Mouse (Mus musculus): ENCODE results near the gene Tmem211. TPM values are rescaled to one million over a fixed set of nuclear protein-coding genes. Genes with fewer than 3 reads are reported as not detected.
A peak's percentile ranks its signal among the peaks of the same experiment; 100 is the strongest.

The Tmem211 gene
- total RNA-seq, 1 experiment from 2014 or later, result not detected

DNA sequence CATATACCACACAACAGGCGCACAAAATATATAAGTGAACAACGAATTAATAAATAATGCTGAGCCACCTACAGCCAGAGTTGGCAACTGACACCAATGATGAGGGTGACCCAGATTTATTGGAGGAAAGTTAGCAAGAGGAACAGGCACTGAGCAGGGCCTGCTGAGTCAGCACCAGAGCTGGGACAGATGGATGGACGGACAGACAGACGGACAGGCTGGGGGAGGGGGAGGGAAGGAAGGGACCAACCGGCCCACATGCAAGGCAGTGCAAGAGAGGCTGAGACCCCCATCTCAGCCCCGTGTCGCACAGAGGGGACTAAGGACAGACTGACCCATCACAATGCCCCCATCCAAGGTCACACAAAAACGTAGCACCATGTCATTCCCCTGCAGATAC lies 12.7 kb upstream of the Tmem211 start:
- DNase-seq, result no peak

DNA sequence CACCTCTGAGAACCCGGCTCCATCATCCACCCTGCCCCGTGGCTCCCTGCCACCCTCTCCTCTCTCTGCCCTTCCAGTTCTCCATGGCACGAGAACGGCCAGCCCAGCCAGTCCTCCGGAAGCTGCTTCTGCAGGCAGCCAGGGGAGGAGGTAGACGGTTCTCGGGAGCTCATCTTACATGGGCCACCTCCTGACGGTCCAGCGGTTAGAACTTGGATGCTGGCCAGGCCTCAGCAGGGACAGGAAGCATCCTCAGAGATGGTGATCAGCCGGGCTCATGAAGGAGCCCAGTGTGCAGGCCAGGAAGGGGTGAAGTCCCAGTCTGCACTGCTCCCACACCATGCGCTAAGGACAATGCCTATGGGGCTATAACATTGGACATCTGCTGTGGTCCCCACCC lies 12.3 kb upstream of the Tmem211 start:
- peak; percentile 48 for DNase-seq

DNA sequence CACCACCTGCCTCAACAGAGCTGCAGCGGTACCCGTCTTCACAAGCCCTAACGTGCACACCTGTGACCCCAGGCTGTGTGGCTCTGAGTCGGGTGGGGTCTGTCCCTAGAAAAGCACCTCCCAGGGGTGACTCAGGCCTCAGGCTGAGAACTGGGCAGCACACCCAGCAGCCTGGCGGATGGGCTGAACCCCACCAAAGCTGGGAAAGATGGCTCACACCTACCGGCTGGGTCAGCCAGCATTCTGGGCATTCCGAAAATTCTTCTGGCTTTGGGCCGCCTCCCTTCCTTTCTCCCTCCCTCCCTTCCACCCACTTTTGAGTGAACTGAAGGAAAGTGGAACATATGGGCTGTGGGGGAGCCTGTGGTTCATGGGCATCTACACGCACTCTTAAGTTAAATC lies 11.1 kb upstream of the Tmem211 start:
- DNase-seq, result no peak

DNA sequence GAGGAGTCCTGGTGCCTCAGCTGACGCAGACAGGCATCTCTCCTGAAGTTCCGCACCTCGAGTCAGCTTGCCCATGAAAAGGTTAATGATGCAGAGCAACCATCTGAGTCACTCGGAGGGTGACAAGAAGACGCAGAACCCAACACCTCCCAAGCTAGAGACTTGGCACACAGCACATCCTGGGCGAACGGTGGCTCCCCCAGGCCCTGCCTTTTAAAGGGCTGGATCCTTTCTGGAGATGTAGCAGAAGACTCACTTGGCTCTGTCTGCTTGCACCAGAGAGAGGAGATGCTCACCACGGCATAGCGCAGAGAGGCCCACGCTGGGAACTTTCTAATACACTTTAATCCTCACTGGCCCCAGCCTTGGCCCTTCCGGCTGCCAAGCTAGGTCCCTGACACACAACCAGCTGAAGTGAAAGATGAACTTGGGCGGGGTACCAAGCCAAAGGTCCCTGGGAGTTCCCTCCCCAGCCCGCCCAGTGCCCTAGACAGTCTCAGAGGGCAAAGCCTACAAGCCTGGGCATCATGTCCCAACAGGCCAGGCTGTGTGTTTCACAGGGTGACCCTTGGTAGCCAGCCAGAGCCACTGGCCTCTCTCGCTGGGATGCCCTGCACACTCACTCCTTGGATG lies 10.3 kb upstream of the Tmem211 start:
- DNase-seq, result no peak

DNA sequence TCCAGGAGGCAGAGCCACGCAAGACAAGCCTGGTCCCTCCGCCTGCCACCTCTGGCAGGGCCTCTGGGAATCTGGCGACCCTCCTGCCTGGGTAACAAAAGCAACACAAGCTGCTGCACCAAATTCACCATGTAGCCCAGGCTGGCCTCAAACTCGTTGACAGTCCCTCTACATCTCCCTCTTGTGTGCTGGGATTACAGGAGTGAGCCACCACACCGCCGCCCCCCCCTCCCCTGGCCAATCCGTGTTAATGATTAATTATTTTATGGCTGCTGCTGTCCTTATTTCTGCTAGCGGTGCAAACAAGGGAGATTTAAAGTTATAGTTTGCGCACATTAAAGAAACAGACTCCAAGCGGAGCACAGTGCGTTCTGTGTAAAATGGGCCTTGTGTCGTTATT lies 9.6 kb upstream of the Tmem211 start:
- DNase-seq, result no peak

DNA sequence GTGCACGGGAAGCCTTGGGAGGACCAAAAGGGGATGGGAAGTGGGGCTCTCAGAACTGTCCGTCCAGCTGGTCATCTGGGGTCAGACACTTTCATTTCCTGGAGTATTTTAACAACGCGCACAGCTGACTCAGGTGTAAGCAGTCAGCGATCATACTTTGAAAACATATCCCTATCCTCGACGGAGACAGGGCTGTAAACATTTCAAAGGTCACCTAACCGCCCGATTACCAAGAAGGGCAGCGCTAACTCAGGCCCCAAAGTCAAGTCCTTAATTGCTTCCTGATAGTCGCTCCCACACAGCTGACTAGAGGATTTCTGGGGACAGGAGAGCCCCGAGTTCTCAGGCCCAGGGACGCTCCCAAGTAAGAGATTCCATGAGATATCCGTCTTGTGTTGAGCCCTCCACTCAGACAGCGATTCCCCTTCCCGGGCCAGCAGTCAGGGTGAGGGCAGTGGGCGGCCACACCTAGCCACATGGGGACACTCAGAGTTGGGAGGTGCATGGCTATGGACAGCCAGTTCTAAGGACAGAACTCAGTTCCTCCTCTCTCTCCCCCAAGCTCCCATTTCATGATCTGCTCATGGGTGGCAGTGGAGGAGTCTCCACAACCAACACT lies 8.0 kb upstream of the Tmem211 start:
- DNase-seq, result no peak

DNA sequence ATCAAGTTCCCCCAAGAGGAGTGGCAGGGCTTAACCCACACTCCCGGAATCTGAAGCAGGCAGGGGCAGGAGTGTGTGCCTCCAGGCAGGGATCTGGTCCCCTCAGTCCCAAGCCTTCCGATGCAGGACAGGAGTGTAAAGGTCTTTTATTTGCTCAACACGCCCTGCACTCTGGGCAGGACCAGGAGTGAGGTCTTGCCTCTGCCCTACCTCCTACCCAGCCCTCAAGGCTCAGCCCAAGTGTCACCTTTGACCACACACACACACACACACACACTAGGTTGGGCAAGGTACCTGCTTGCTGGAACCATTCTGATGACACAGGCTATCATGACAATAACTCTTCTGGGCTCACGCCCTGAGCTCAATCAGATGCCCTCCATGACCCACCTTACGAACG lies 7.3 kb upstream of the Tmem211 start:
- no peak for DNase-seq

DNA sequence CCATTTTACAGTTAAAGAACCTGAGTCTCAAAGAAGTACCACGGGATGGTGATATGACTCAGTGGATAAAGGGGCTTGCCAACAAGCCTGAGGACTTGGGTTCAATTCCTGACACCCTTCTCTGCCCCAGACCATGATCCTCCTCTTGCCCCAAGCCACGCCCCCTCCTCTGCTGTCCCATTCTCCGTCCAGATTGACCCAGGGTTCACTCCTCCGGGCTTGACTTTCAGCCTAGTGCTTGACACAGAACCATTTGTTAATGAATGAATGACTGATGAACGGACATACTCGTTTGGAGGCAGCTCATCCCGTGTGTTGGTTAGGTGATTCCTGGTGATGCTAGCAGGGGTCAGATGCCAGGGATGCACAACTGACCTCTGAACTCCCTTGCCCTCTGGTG lies 6.8 kb upstream of the Tmem211 start:
- DNase-seq, result no peak

DNA sequence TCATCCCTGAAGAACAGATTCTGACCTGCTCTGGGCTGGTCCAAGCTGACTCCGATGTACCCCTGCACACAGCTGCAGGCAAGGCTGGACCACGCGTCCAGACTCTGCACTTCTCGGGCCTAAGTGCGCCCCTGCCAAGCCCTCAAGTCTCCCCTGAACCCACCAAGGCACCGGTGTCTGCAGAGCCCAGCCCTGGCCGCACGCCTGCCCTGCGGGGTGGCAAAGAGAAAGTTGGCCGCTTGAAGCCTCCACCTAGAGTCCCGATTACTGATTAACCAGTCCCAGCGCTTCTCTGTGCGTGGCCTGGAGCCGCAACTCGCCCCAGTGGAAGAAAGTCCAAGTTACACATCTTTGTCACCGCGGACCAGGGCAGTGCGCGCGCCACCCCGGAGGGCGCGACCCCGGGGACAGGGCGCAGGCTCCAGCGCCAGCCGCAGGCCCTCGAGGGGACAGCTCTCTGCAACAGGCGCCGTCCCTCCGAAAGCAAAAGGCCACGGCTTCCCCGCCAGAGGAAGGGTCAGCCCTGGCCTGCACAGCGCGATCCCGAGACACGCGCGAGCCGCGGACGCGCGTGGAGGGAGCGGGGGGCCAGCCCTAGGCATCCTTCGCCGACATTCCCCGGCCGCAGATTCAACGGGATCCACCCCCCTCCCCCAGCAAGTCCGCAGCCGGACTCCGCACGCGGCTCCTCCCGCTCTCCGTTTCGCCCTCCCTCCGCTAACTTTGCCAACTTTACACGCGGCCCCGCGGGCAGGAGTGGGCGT lies 6.1 kb upstream of the Tmem211 start:
- DNase-seq, result no peak

DNA sequence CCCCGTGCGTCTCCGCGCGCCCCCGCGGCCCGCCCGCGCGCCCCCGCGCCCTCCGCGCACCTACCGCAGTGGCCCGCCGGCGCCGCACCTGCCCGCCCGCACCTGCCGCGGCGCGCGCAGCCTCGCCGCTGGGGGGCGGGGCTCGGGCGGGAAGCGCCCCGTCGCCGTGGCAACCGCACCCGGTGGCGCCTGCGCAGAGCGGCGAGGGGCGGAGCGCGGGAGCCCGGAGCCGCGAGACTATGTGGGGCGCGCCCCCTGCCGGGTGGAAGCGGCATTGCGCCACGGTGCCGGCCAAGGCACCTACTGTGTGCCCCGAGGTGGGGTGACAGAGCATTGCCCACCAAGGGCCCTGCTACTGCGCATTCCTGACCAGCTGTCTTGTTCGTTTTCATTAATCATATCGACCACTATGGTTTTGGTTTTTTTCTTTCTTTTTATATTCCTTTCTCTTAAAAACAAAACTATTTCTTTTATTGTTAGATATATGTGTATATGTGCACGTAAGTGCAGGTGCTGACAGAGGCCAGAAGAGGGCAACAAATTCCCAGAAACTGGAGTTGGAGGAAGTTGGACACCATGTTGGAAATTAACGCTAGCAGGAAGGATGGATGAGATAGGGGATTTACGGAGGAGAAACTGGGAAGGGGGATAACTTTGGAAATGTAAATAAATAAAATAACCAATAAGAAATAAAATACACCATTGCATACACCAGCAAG lies 5.4 kb upstream of the Tmem211 start, which contains the start of gene 2900026A02Rik:
2900026A02Rik (minus strand) TSS at position 90 of the 719 bp plus-strand sequence.
- peak; percentile 86 for DNase-seq

DNA sequence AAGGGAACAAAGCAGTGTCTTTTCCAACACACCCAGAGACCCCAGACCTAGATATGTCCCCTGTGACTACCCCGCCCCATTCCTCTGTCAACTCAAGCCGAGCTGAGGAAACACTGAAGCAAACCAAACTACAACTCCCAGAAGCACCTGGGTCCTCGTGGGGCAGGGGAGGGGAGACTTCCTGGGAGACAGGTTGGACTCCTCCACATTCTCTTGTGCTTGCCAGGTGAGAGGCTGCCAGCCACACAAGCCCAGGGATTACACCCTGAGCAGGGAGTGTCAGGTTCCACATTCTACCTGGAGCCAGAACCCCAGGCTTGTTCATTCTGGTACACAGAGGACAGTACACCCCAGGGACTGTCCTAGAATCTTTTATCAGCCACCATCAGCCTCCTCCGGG lies 2.8 kb upstream of the Tmem211 start:
- no peak for DNase-seq

DNA sequence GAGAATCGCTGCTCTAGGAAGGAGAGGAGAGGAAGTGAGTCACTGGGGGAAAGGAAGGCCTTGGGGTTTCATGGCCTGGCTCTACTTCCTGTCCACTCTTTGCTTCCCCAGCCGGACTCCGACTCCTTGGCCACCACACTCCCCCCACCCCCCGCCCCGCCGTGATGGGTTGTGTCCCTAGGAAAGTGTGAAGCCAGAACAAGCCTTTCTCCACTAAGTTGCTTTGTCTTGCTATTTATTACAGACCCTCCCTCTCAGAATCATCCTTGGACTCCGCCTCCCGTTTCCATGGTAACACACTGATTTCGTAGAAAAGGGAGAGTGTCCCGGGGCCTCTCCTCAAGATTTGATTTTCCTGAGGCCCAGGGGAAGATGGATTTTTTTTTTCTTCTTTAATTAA lies 1.4 kb upstream of the Tmem211 start:
- DNase-seq, result no peak

DNA sequence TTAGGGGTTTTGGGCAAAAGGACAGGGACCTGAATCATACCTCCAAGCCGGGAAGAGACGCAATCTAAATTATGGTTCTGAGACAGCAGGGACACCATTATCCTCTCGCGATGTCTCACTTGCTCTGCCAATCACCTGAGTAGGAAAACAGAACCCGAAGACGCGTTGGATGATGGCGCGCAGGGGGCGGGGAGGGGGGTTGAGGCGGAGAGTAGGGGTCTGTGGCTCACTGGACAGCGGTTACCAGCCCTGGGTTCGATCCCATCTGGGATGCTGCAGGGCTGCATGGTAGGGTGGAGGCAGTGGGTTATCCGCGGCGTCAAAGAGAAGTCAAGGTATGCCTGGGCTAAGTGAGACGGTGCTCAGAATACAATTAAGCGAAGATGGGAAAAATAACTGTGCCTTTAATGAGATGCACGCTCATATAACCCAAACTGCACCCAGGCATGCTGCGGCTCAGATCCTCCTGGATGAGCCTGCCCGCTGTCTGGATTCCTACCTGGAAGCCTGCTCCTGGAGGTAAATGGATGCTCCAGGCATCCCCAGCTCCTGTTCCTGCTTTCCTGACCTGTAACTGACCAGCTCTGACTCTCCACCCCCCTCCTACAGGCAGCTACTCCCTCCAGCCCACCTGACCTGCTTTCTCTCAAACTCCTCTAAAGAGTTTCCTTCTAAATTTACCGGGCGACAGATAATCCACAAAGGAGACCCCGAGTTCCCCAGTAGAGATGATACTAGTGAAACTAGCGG lies 848 bp upstream of the Tmem211 start:
- no peak for DNase-seq

DNA sequence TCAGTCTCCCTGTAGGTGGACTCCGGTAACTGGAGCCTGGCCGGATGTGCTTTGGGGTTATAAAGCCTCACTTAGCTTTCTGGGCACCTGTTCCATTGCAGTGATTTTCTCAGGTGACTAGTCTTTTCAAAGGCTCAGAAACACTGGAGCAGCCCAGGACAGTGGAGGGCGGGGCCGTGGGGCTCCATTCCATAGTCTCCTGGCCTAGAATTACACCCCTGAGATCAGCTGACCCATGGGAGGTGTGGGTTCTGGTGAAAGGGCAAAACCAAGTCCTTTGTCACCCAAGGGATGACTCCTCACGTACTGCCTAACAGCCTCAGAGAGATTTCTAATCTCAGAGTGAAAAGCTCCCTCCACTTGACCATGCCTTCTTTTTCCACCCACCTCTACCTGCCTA lies 3.5 kb downstream of the Tmem211 start:
- DNase-seq, result no peak

DNA sequence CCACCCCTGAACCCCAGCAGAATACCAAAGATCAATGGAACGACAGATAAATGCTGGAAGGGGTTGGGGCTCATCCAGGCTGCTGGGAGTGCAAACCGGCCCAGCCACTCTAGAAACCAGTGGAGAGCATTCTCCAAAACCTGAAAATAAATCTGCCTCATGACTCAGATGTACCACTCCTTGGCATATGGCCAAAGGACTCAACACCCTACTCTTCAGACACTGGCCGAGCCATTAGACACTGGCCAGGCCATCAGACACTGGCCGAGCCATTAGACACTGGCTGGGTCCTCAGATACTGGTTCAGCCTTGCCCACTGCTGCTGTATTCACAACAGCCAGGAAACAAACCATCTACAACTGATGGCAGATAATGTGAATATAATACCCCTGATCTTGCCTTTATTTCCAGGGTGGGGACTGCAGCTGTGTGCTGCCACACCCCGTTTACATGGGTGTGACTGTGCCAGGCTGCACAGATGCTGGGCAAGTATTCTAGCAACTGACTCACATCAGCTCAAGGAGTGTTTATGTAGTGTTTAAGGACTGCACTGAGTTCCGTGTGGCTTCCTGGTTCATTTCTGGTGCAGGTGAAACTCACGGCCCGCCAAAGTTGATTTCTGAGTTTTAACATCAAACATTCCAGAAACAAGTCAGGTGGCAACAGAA lies 22.7 kb downstream of the Tmem211 start:
- DNase-seq, result no peak

DNA sequence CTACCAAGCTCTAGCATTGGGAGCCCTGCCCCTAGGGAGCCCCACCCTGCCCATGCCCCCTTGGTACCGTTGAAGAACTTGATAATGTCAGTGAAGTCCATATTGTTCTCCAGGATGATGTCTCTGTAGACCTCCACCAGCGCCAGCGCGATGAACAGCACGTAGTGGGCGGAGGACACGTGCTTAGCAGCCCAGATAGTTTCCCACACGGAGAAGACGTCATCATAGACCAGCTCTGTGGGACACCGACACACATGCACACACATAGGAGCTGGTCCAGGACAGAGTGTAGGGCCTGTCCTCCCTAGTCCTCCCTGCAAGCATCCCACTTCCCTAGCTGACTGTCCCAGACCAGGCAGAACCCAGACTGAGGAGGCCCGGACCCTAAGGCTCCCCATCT lies 24.1 kb downstream of the Tmem211 start:
- no peak for DNase-seq

DNA sequence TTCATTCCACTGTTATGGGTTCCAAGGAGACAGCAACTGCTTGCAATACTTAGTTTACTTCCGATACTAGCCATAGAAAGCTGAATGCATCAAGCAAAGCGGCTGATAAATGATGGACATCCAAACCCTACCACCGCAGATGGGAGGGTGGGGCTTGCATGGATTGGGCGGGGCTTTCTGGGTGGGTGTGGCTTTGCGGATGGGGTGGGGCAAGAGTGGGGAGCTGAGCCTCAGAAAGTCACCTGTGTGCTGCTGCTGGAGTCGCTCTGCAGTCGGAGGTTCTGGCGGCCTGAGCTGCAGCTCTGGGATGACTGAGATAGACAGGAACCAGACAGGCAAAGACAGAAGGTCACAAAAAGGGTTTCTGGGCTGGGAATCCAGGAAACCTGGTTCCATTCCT lies 38.9 kb downstream of the Tmem211 start:
- no peak for DNase-seq

DNA sequence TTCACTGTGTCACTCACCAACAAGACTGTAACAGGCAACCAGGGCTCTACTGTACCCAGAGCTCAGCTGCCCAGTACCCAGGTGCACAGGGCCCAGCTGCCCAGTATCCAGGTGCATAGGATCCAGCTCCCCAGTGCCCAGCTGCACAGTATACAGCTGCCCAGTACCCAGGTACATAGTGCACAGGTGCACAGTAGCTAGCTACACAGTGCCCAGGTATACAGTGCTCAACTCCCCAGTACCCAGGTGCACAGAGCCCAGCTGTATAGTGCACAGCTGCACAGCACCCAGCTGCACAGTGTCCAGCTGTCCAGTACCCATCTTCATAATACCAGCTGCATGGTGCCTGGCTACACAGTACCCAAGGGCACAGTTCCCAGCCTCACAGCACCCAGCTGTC lies 41.5 kb downstream of the Tmem211 start:
- DNase-seq, result no peak

DNA sequence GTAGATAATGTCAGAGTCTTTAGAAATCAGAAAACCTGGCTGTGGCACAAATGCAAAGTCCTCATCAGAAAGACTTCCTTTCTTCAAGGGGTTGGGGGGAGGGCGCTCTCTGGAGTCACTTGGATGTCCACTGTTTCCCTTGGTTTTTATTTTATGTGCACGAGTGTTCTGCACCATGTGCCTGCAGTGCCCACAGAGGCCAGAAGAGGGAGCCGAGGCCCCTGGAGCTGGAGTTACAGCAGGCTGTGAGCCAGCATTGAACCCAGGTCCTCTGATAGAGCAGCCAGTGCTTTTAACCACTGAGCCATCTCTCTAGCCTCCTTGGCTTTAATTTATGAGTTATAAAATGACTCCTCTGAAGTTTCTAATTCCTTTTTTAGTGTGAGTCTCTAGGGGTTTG lies 43.3 kb downstream of the Tmem211 start:
- no peak for DNase-seq

DNA sequence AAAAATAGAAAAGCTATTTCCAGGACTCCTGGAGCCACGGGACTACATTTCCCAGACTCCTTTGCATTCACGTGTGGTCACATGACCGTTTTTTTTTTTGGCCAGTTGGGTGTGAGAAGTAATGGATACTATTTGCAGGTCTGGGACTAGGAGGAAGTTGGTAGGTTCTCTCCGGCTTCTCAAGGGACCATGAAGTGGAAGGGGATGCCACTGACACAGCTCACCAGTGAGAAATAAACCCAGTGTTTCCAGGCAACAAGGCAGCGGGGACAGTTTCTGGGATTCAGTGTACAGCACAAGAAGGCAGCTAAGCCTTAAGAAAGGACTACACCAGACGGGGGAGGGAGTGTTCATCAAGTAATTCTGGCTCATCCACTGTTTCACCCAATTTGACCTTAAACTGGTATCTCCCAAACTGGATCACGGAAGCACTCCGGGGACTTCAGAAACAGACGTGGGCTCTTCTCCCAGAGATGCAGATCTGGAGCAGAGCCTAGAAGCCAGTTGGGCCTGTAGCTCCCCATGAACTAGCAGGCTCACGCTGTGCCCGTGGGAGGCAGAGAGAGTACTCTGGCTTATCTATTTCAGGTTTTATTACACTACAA lies 44.6 kb downstream of the Tmem211 start:
- no peak for DNase-seq

DNA sequence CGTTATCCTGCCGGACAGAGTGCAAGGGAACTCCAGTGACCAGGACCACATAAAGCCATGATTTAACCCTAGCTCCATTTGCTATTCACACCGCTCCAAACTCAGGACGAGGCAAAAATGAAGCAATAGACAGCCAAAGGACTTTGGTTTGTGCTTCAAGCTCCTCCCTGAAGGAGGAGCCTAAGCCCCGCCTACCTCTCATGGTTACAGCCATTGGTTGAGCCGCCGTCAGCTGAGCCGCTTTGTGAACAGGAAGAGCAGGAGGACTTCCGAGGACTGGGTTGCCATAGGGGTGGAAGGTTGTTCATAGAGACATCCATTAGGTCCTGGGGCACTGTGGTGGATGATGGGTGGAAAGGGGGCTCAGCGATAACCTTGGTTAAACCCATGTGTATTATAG lies 49.1 kb downstream of the Tmem211 start:
- no peak for DNase-seq
